Mouse (Mus musculus): ENCODE measurements around the gene 1700012B07Rik.

DNA sequence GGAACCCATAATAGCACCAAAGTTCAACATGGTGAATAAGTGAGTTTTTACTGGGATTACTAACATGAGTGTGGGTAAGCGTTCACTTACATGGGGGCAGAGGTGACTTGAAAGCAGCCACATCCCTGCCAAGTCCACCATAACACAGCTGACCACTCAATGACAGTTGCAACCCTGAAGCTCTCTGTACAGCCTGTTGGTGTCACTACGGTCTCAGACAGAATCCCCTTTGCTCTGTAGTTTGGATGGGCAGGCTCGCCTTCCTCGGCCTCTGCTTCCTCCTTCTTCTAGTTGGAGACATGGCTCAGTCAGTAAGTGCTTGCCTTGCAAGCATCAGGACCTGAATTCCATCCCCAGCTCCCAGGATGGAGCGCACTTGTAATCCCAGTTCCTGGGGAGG, 58.8 kb downstream of the 1700012B07Rik start:
- no peak for TF ChIP-seq CTCF (IDR thresholded peaks at IDR 0.05; ENCODE audit: borderline replicate concordance, insufficient read depth, low read depth, low read length)
- no peak for TF ChIP-seq POLR2A (IDR thresholded peaks at IDR 0.05; ENCODE audit: borderline replicate concordance, insufficient read depth, low read length)

All from cerebellum, adult 2 months (tissue).